Mouse (Mus musculus) left cerebral cortex, adult 2 months (tissue): ENCODE measurements at regions not wholly inside any gene's neighbourhood (a gene's known extent, or its start where the extent isn't known, plus 50 kb on each side); places are given as distances from the start of the nearest gene placed in this dataset.

Source experiments
- DNase-seq, 2 experiments: peaks; one replicate each; pipeline ENCODE4 v3.0.0; 2021 to 2022; ENCODE audit warnings: low spot score in 2 of 2, mixed read lengths in 1 of 2; ENCODE audit errors: extremely low spot score in 1 of 2
- H3K27ac ChIP-seq: fragments of 200-600 bp; 2 replicates; pipeline ENCODE4 v1.8.1; 2022
- H3K4me3 ChIP-seq: fragments of 200-600 bp; 2 replicates; pipeline ENCODE4 v1.8.1; 2022
- CTCF ChIP-seq: fragments of 200-600 bp; IDR thresholded peaks from 2 replicates; pipeline ENCODE4 v1.8.1; 2022; ENCODE audit warnings: antibody characterized with exemption, mild to moderate bottlenecking, moderate library complexity
- intact Hi-C: fragments of 180-260 bp; cut with DNase I; formaldehyde crosslinking; loops from one replicate; pipeline ENCODE4 v1.15.1; 2025

GRCm38 (mm10) chr15:70276838-70277237 is 3557.5 kb upstream of the Gm6569 start:
- DNase-seq = no peak
- Histone ChIP-seq H3K27ac (no peak overlapping the region), H3K4me3 (no peak overlapping the region)
- no peak for TF ChIP-seq CTCF
- intact Hi-C loops = no loop called here

GRCm38 (mm10) chr15:70321781-70322180 is 3512.6 kb upstream of the Gm6569 start:
- no peak for DNase-seq
- intact Hi-C loops = no loop called here
- H3K4me3 ChIP-seq = no peak overlapping the region
- no peak overlapping the region for H3K27ac ChIP-seq
- no peak for TF ChIP-seq CTCF

- no peak for TF ChIP-seq CTCF
- intact Hi-C loops = no loop called here
- Histone ChIP-seq H3K27ac (peak overlapping the region; percentile 42; the same call in 1 of the 2 replicates), H3K4me3 (no peak overlapping the region)
- no peak for DNase-seq
Measured at GRCm38 (mm10) chr15:70339241-70339640, 3495.1 kb upstream of the Gm6569 start.

- no peak for TF ChIP-seq CTCF
- intact Hi-C loops = no loop called here
- peak overlapping the region; percentile 61 for H3K27ac ChIP-seq
- H3K4me3 ChIP-seq = no peak overlapping the region
- DNase-seq = no peak
Measured at GRCm38 (mm10) chr15:70341401-70341800, 3493.0 kb upstream of the Gm6569 start.

- DNase-seq = peak; percentile 9 to 51
- intact Hi-C loops = loop anchor here (5.0 kb wide), 1 partner anchor 346 kb away; no protein-coding TSS in a partner anchor
- TF ChIP-seq CTCF = no peak
- peak overlapping the region; percentile 69 for H3K27ac ChIP-seq
- no peak overlapping the region for H3K4me3 ChIP-seq
Measured at GRCm38 (mm10) chr15:70357961-70358360, 3476.4 kb upstream of the Gm6569 start.

- intact Hi-C loops = no loop called here
- no peak overlapping the region for H3K4me3 ChIP-seq
- TF ChIP-seq CTCF = no peak
- no peak for DNase-seq
- peak overlapping the region; percentile 33; the same call in 1 of the 2 replicates for H3K27ac ChIP-seq
Measured at GRCm38 (mm10) chr15:70384631-70385030, 3449.7 kb upstream of the Gm6569 start.

- DNase-seq = no peak
- intact Hi-C loops = no loop called here
- no peak for TF ChIP-seq CTCF
- Histone ChIP-seq H3K4me3 (no peak overlapping the region), H3K27ac (no peak overlapping the region)
Measured at GRCm38 (mm10) chr15:70416311-70416710, 3418.1 kb upstream of the Gm6569 start.

GRCm38 (mm10) chr15:70425566-70425965 is 3408.8 kb upstream of the Gm6569 start:
- intact Hi-C loops = no loop called here
- Histone ChIP-seq H3K4me3 (no peak overlapping the region), H3K27ac (no peak overlapping the region)
- no peak for TF ChIP-seq CTCF
- no peak for DNase-seq
